Mouse (Mus musculus): ENCODE data around the gene Slc2a4.

GRCm38 (mm10) chr11:69921114-69922011 lies 26.6 kb downstream of the Slc2a4 start, which contains the start of gene Eif5a:
- TF ChIP-seq POLR2A (IDR thresholded peaks at IDR 0.05; ENCODE audit: insufficient read length, low read depth) (peak; percentile 95), POLR2AphosphoS2 (IDR thresholded peaks at IDR 0.05; ENCODE audit: insufficient read length, low read depth) (peak; percentile 96), MYOG (IDR thresholded peaks at IDR 0.05; ENCODE audit: control insufficient read depth in 1 of 3, insufficient read depth in 1 of 3, insufficient read length in 2 of 3, low read depth in 2 of 3) (no peak), MAX (IDR thresholded peaks at IDR 0.05; ENCODE audit: low read depth) (peak; percentile 90), USF1 (IDR thresholded peaks at IDR 0.05; ENCODE audit: low read depth) (peak; percentile 92), TCF12 (IDR thresholded peaks at IDR 0.05; ENCODE audit: insufficient read depth, poor library complexity, severe bottlenecking) (no peak), CEBPB (IDR thresholded peaks at IDR 0.05; ENCODE audit: insufficient read depth, poor library complexity, severe bottlenecking) (no peak), MYOD1 (IDR thresholded peaks at IDR 0.05; ENCODE audit: control insufficient read depth in 1 of 3, insufficient read length in 2 of 3, low read depth in 2 of 3) (peak in 1 of 3 experiments; percentile 4)
